Mouse (Mus musculus) hindlimb bud, embryonic 11.5 days (tissue): ENCODE measurements around the gene Chek2.
A peak's percentile ranks its signal among the peaks of the same experiment; 100 is the strongest.

Source experiments
- DNase-seq: peaks from one replicate; pipeline ENCODE4 v3.0.0-alpha.2; 2012; ENCODE audit warnings: low read depth, low spot score; ENCODE audit errors: extremely low spot score

Gene Chek2

GRCm38 (mm10) chr5:110897114-110897788, 57.5 kb downstream of the Chek2 start:
- no peak for DNase-seq

DNA sequence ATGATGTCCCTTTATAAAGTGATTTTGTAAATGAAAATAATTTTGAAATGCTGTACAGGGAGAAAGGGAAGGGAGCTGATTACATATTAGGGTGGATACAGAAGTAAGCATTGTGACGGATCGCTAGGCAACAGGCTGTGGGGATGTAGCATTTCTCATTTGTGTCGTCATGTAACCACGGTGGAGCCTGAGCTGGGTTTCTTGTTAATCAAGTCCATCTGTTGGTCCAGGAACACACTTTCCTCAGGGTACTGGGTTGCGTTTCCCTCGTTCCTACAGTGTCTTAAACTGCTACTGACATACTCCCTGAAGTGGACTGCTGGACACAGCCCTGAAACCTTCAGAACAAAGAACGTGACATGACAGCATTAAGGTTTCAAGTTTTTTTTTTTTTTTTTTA, 58.4 kb downstream of the Chek2 start:
- DNase-seq: peak; percentile 78

GRCm38 (mm10) chr5:110898785-110899184, 59.0 kb downstream of the Chek2 start:
- DNase-seq: no peak

GRCm38 (mm10) chr5:110900331-110900730, 60.6 kb downstream of the Chek2 start:
- DNase-seq: no peak

DNA sequence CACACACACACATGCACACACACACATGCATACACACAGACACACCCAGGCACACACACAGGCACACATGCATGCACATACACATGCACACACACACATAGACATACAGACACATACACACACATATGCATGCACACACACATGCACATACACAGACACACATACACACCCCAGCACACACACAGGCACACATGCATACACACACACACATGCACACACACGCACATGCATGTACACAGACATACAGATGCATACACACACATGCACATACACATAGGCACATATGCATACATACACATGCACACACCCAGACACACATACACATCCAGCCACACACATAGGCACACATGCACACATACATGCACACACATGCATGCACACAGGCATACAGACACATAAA, 66.9 kb downstream of the Chek2 start:
- no peak for DNase-seq

- DNase-seq: no peak
Observed at GRCm38 (mm10) chr5:110908879-110909278, 69.1 kb downstream of the Chek2 start.

DNA sequence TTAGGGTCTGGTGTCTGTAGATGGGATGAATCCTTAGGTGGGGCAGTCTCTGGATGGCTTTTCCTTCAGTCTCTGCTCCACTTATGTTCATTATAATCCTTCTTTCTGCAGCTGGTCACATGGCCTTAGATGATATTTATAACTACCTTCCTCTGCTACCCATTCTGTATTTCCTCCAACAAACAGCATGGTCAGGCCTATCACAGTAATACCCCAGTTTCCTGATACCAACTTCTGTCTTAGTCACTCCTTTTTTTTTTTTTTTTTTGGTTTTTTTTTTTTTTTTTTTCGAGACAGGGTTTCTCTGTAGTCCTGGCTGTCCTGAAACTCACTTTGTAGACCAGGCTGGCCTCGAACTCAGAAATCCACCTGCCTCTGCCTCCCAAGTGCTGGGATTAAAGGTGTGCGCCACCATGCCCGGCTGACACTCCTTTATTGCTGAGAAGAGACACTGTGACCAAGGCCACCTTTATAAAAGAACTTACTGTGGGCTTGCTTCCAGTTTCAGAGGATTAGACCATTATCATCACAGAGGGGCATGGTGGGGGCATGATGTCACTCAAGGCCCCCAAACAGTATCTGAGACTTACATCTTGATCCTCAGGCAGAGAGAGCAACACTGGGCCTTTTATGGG, 70.3 kb downstream of the Chek2 start:
- DNase-seq: no peak

GRCm38 (mm10) chr5:110914859-110915258, 75.1 kb downstream of the Chek2 start:
- no peak for DNase-seq

DNA sequence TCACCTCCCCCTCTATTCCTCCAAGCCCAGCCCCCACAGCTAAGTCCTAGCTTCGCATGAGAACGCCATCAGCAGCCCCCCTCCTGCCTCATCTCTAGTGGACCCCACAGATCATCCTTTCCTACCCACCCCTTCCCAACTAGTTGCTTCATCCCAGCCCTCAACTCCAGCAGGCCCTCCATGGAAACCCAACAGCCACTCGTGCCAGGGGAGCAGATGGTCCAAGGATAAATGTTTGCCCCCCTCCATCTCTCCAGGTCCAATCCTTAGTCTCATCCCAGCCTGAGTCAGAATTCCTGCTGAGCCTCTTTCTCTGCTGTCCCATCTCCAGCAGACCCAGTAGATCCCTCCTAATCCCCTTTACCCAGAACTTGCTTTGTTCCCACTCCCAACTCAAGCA, 76.5 kb downstream of the Chek2 start:
- no peak for DNase-seq

GRCm38 (mm10) chr5:110919541-110919940, 79.8 kb downstream of the Chek2 start:
- DNase-seq: no peak

- no peak for DNase-seq
Observed at GRCm38 (mm10) chr5:110923336-110923735, 83.6 kb downstream of the Chek2 start.
